Mouse (Mus musculus): ENCODE measurements at regions not wholly inside any gene's neighbourhood (a gene's known extent, or its start where the extent isn't known, plus 50 kb on each side); places are given as distances from the start of the nearest gene placed in this dataset.

GRCm38 (mm10) chr12:70674144-70674543 is 151.2 kb upstream of the Frmd6 start:
- DNase-seq = no peak

DNA sequence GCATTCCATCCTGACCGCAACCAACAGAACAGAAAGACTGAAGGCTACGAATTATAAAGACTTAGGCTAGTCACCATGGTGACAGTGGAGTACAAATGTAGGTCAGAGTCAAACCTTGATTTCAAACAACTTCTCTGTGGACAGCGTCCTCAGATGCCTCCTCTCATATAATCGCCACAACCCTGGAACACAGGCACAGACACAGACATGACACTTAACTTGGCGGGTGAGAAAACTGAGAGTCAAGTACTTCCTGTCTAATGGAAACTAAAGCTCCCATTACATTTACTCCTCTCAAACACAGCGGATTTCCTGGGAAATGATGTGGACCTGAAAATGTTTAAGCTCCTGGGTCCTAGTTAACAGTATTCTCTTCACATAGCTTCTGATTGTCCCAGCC is 149.5 kb upstream of the Frmd6 start:
- no peak for DNase-seq

GRCm38 (mm10) chr12:70679701-70680425 is 145.5 kb upstream of the Frmd6 start:
- no peak for DNase-seq

DNA sequence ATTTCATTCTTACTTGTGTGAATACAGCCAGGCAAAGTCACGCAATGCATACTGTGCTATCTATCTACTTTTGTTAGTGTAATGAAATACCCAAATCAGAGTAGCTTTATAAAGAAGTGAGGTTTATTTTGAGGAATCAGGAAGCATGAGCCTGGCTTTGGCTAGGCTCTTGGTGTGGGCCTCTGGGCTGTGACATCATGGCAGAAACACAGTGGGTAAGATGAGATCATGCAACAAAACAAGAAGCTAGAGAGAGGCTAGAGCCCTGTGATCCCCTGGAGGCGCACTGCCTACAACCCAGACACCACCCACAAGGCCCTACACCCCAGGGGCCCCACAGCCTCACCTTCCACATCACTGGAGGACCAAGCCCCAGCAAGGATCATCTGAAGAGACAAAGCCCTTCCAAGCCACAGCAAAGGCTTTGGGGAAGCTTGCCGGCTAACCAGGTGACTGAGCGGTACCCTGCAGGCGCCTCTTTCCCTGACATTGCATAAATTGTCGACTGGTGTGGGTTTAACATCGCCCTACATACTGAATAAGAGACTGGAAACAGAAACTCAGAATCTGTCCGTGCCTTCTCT is 143.8 kb upstream of the Frmd6 start:
- no peak for DNase-seq

DNA sequence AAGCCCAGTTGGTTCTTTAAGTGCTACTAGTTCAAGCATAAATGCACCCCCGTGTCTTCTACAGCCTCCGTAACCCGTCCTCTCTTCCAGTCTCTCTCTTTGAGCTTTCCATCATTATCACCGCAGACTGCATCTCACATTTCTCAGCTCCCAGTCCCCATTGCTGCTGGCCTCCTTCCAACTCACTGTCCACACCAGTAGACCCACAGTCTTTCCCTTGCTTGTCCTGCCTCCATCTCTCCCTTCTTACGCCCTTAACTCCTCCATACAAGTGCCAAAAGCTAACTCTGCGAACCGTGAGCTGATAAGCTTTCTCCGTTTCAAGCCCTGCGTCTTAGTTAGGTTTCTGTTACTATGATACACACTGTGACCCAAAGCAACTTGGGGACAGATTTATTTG is 141.0 kb upstream of the Frmd6 start:
- no peak for DNase-seq

DNA sequence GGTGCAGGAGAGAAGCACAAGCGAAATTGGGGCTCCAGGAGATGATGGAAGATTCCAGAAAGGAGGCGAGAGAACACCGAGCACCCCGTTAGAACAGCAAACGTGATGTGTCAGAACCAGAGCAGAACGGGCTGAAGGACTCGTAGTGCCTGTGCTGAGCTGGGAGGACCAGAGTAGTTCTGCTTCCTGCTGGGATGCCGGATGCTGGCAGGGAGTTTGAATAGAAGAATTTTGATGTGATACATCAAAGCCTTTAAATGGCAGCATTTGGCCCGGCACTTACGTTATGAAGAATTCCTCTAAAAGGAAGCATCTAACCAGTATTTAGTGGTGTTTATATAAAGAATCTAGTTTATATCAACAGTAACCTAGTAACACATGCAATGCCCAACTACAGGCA is 139.9 kb upstream of the Frmd6 start:
- peak; percentile 6 for DNase-seq

DNA sequence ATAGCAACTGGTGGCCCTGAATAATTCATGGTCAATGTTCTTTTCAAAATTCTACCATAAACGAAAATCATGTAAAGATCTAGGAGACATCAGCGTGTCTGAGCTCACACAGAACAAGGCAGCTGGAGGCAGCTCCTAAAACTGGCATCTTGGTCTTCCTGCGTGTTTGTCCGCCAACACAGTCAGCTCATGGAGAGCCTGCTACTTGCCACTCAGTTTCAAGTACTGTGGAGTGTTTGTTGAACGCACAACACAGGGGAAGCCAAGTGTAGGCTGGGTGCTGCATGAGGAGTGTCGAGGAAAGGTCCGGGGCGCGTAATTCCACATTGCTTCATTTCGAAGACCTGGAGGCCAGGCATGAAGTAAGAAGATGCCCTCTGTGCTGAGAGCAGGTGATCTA is 139.0 kb upstream of the Frmd6 start:
- no peak for DNase-seq

DNA sequence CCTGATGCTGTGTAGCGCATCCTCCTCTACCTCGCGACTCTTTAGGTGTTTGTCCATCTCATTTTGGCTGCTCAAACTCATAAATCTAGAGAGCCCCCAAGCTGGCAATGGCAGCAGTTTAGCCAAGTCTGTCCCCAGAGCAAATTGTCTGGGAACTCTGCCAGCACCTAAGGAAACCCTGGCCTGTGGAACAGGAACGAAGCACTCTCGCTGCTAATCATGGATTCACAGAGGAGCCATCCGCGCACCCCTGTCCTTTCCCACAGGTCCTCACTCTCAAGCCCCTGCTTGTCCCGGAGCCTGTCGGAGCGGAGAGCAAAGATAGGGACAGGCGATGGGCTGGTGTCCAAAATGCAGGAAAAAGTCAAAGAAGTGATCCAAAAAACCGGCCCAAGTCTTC is 138.3 kb upstream of the Frmd6 start:
- DNase-seq = peak; percentile 25

GRCm38 (mm10) chr12:70695162-70695561 is 130.2 kb upstream of the Frmd6 start:
- no peak for DNase-seq

GRCm38 (mm10) chr12:70696256-70696655 is 129.1 kb upstream of the Frmd6 start:
- DNase-seq = no peak

DNA sequence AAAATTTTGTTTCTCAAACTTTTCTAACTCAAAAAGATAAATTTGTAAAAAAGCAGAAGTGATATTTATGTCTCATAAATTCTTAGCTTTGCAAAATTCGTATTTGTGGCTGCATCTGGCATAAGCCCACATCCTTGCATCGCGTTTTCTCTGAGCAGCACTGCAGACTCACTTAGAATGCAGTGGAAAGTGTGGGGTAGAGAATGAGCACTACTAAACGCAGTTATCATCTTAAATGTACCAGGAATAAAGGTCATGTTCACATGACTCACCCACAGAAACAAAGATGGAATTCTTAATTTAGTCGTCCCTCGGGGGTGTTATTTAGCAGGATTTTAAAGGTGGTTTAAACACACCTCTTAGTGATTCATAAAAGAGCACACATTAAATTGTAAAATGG is 126.8 kb upstream of the Frmd6 start:
- DNase-seq = no peak

DNA sequence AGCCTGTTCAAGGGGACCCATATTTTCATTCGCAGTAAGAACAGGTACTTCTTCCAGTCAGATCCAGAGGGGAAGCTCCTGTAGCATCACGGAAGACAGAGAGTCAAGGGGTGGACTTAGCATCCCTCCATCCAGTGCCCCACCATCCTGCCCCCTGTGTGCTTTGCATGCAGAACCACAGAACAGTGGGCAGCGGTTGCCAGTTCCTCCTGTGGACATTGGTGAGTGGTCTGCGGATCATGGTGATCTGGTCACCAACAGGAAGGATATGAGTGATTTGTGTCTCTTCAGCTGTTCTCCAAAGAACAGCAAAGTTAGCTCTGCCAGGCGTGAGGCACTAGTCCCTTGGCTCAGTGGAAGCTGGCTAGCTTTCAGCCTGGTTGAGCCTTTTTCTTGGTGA is 122.8 kb upstream of the Frmd6 start:
- no peak for DNase-seq

GRCm38 (mm10) chr12:70706806-70707628 is 118.3 kb upstream of the Frmd6 start:
- no peak for DNase-seq

GRCm38 (mm10) chr12:70707629-70708289 is 117.6 kb upstream of the Frmd6 start:
- DNase-seq = peak; percentile 8

GRCm38 (mm10) chr12:70708290-70708668 is 117.0 kb upstream of the Frmd6 start:
- DNase-seq = no peak

DNA sequence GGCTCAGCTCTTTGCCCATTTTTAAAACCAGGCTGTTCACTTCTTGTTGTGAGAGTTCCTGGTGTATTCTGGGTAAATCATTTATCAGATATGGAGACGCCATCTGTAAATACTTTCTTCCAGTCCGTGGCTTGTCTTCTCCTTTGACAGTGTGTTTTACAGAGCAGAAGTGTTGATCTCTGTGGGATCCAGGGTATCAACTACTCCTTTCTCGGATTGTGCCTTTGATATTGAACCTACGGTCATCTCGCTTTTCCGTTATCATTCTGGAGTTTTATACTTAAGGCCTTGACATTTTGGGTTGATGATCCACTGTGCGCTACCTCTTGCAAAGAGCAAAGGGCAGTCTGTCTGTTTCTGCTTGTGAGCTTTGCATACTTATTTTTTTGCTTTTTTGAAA is 115.0 kb upstream of the Frmd6 start:
- no peak for DNase-seq

GRCm38 (mm10) chr12:70711030-70711429 is 114.3 kb upstream of the Frmd6 start:
- DNase-seq = no peak

GRCm38 (mm10) chr12:70712322-70713024 is 112.8 kb upstream of the Frmd6 start:
- DNase-seq = peak; percentile 10

GRCm38 (mm10) chr12:70713499-70714280 is 111.6 kb upstream of the Frmd6 start:
- DNase-seq = peak; percentile 21

GRCm38 (mm10) chr12:70714281-70714679 is 111.0 kb upstream of the Frmd6 start:
- DNase-seq = no peak

GRCm38 (mm10) chr12:70715836-70716235 is 109.5 kb upstream of the Frmd6 start:
- no peak for DNase-seq

DNA sequence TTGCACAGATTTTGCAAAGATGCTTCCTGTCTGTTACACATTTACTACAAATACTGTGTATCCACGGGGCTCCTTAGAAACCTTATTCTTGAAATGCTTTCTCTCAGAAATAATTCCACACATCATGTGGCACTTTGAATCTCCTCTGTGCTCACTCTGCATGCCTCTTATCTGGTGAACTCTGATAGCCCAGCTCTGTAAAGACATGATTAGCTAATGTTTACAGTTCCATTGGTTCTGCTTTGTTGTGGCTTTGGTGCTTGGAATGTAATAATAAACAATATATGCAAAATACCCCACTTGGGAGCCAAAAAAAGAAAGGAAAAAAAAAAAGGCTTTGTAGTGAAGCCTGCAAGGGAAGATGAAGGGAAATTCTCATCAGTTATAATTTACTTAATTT is 106.7 kb upstream of the Frmd6 start:
- DNase-seq = no peak

Data from kidney, postnatal 14 days (tissue).